Mouse (Mus musculus): ENCODE results near the gene Sucla2. TPM values are rescaled to one million over a fixed set of nuclear protein-coding genes. Genes with fewer than 3 reads are reported as not detected.
"Not testable (repeated sequence)": the region's sequence is repeated elsewhere in the genome, so short reads cannot be mapped to it uniquely, and the experiment has no call there.

The Sucla2 gene
- polyA plus RNA-seq, 1 experiment from 2014 or later = 110 TPM

DNA sequence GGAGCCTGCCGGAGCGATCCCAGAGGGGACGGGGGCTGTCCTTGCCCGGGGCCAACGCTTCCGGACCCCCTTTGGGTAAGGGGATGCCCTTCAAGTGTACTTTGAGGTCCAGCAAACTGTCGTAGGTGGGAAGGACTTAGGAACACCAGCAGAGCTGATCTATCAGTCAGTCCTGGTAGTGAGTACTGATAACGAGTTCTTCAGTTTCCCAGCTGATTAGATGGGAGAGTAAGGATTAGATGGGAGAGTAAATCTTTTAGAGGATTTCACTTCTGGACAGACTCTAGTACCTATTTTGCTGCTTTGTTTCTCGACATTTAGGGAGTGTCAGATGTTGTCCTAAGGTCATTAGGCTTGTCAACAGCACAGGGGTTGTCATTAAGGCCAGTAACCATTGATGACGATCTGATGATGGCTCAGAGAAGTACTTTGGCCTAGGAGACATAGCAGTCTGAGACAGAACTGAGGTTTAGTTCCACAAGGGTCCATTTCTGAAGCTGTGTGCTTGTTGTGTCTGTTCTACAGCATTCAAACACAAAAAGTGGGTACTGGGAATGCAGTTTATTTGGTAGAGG is 28.1 kb downstream of the Sucla2 start:
- Histone ChIP-seq H3K4me2 (replicated peaks; ENCODE audit: low read depth, low read length) (peak overlapping the region; percentile 77), H3K27me3 (ENCODE audit: control insufficient read depth, insufficient read depth, low read length) (no peaks in the 10 kb centered on the region), H3K36me3 (ENCODE audit: control insufficient read depth, insufficient read depth, low read length) (0 out of 2 replicates have a peak, but pooled peaks cover 3% of the 10 kb centered on the region), H3K4me1 (ENCODE audit: control insufficient read depth, insufficient read depth, low read length) (peaks cover 4% of the 10 kb centered on the region; the same call in 1 of the 2 replicates), H3K27ac (ENCODE audit: low read length) (peak overlapping the region; percentile 49), H3K4me3 (ENCODE audit: low read depth, low read length) (peak overlapping the region; percentile 99), H3K9ac (replicated peaks; ENCODE audit: low read depth, low read length) (peak overlapping the region; percentile 83), H3K9me3 (ENCODE audit: control insufficient read depth, low read depth, low read length) (no peaks in the 10 kb centered on the region)
- no peak; the same call in 1 of the 2 replicates for ATAC-seq (ENCODE audit: insufficient number of reproducible peaks, insufficient read depth, low FRiP score, low read depth)
- 1% methylated on average over 10 of the region's 10 CpGs for WGBS

GRCm38 (mm10) chr14:73569831-73570230 is 44.7 kb downstream of the Sucla2 start:
- H3K4me2 ChIP-seq (replicated peaks; ENCODE audit: low read depth, low read length); ATAC-seq (ENCODE audit: insufficient number of reproducible peaks, insufficient read depth, low FRiP score, low read depth): not testable (repeated sequence)
- 91% methylated on average over 4 of the region's 4 CpGs for WGBS

DNA sequence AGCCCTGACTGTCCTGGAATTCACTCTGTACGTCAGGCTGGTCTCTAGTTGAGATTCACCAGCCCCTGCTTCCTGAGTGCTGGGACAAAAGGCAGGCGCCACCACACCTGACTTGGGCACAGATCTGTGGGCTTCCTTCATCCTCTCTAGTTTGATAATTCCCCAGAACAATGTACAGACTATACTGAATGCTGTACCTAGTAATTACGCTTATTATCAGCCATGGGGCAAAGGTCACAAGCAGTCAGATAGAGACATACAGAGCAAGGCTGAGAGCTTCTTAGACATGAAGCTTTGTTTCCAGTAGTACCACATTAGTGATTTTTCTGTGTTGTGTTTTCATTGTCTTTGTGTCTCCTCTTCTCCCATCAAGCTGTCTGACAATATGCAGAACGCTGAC is 46.0 kb downstream of the Sucla2 start:
- H3K4me1 ChIP-seq (ENCODE audit: control insufficient read depth, insufficient read depth, low read length) = no peaks in the 10 kb centered on the region
- no peak for ATAC-seq (ENCODE audit: insufficient number of reproducible peaks, insufficient read depth, low FRiP score, low read depth)
- H3K4me3 ChIP-seq (ENCODE audit: low read depth, low read length) = no peak overlapping the region
- no peaks in the 10 kb centered on the region for H3K27me3 ChIP-seq (ENCODE audit: control insufficient read depth, insufficient read depth, low read length)
- H3K27ac ChIP-seq (ENCODE audit: low read length) = no peak overlapping the region
- 79% methylated on average over 4 of the region's 4 CpGs for WGBS
- H3K36me3 ChIP-seq (ENCODE audit: control insufficient read depth, insufficient read depth, low read length) = peaks cover 7% of the 10 kb centered on the region; the same call in 1 of the 2 replicates
- H3K4me2 ChIP-seq (replicated peaks; ENCODE audit: low read depth, low read length) = no peak overlapping the region
- H3K9me3 ChIP-seq (ENCODE audit: control insufficient read depth, low read depth, low read length) = no peaks in the 10 kb centered on the region
- H3K9ac ChIP-seq (replicated peaks; ENCODE audit: low read depth, low read length) = no peak overlapping the region

More at GRCm38 (mm10) chr14:73569831-73570230, 44.7 kb downstream of the Sucla2 start:
- H3K4me3 ChIP-seq (ENCODE audit: low read depth, low read length); H3K27me3 ChIP-seq (ENCODE audit: control insufficient read depth, insufficient read depth, low read length); H3K36me3 ChIP-seq (ENCODE audit: control insufficient read depth, insufficient read depth, low read length); H3K4me1 ChIP-seq (ENCODE audit: control insufficient read depth, insufficient read depth, low read length); H3K27ac ChIP-seq (ENCODE audit: low read length); H3K9me3 ChIP-seq (ENCODE audit: control insufficient read depth, low read depth, low read length); H3K9ac ChIP-seq (replicated peaks; ENCODE audit: low read depth, low read length): not testable (repeated sequence)

GRCm38 (mm10) chr14:73574053-73574452 is 48.9 kb downstream of the Sucla2 start:
- H3K9ac ChIP-seq (replicated peaks; ENCODE audit: low read depth, low read length) = no peak overlapping the region
- no peak for ATAC-seq (ENCODE audit: insufficient number of reproducible peaks, insufficient read depth, low FRiP score, low read depth)
- H3K36me3 ChIP-seq (ENCODE audit: control insufficient read depth, insufficient read depth, low read length) = peaks cover 8% of the 10 kb centered on the region; the same call in 1 of the 2 replicates
- no peak overlapping the region for H3K4me2 ChIP-seq (replicated peaks; ENCODE audit: low read depth, low read length)
- H3K27ac ChIP-seq (ENCODE audit: low read length) = no peak overlapping the region
- no peak overlapping the region for H3K4me3 ChIP-seq (ENCODE audit: low read depth, low read length)
- no peaks in the 10 kb centered on the region for H3K9me3 ChIP-seq (ENCODE audit: control insufficient read depth, low read depth, low read length)
- no peaks in the 10 kb centered on the region for H3K4me1 ChIP-seq (ENCODE audit: control insufficient read depth, insufficient read depth, low read length)
- WGBS = 93% methylated on average over 5 of the region's 5 CpGs
- H3K27me3 ChIP-seq (ENCODE audit: control insufficient read depth, insufficient read depth, low read length) = no peaks in the 10 kb centered on the region

DNA sequence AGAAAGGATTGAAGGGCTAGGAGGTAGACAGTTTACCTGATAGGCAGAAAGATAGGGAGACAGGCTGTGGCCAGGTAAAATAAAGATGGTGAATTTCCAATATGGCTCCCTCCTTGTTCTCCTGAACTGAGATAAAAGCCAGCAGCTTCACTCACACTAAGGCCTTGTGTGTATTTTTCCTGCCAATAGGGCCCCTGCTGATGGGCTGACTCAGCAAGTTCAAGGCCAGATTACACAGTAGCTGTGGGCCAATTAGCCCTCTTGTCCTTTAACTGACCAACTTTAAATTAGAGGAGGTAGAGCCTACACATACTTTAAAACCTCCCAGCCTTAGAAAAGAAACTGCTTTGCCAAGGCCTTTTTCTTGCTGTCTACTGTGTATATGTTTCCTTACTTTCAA is 51.2 kb downstream of the Sucla2 start:
- no peak overlapping the region for H3K27ac ChIP-seq (ENCODE audit: low read length)
- no peaks in the 10 kb centered on the region for H3K9me3 ChIP-seq (ENCODE audit: control insufficient read depth, low read depth, low read length)
- H3K36me3 ChIP-seq (ENCODE audit: control insufficient read depth, insufficient read depth, low read length) = peaks cover 8% of the 10 kb centered on the region; the same call in 1 of the 2 replicates
- H3K4me2 ChIP-seq (replicated peaks; ENCODE audit: low read depth, low read length) = no peak overlapping the region
- H3K4me1 ChIP-seq (ENCODE audit: control insufficient read depth, insufficient read depth, low read length) = no peaks in the 10 kb centered on the region
- no peaks in the 10 kb centered on the region for H3K27me3 ChIP-seq (ENCODE audit: control insufficient read depth, insufficient read depth, low read length)
- no peak overlapping the region for H3K9ac ChIP-seq (replicated peaks; ENCODE audit: low read depth, low read length)
- no peak for ATAC-seq (ENCODE audit: insufficient number of reproducible peaks, insufficient read depth, low FRiP score, low read depth)
- H3K4me3 ChIP-seq (ENCODE audit: low read depth, low read length) = no peak overlapping the region

DNA sequence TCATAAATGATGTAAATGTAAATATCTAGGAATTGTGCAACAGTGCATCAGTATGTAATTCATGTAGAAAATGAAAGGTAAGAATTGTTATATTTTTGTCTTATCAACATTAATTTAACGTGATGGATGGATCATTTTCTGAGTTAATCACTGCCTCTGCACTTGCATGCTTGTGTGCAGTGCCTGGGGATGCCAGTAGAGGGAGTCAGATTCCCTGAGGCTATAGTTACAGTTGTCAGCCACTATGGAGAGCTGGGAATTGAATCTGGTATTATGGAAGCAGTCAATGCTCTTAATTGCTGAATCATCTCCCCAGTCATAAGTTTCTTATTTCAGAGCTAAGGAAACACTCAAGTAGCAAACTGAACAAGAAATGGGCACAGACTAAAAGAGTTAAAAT is 63.0 kb downstream of the Sucla2 start:
- H3K27me3 ChIP-seq (ENCODE audit: control insufficient read depth, insufficient read depth, low read length) = no peaks in the 10 kb centered on the region
- H3K9ac ChIP-seq (replicated peaks; ENCODE audit: low read depth, low read length) = no peak overlapping the region
- no peak overlapping the region for H3K27ac ChIP-seq (ENCODE audit: low read length)
- H3K9me3 ChIP-seq (ENCODE audit: control insufficient read depth, low read depth, low read length) = no peaks in the 10 kb centered on the region
- H3K4me3 ChIP-seq (ENCODE audit: low read depth, low read length) = no peak overlapping the region
- no peak overlapping the region for H3K4me2 ChIP-seq (replicated peaks; ENCODE audit: low read depth, low read length)
- no peaks in the 10 kb centered on the region for H3K4me1 ChIP-seq (ENCODE audit: control insufficient read depth, insufficient read depth, low read length)
- no peak for ATAC-seq (ENCODE audit: insufficient number of reproducible peaks, insufficient read depth, low FRiP score, low read depth)
- WGBS = 85% methylated on average over 1 of the region's 1 CpGs
- H3K36me3 ChIP-seq (ENCODE audit: control insufficient read depth, insufficient read depth, low read length) = peaks cover 21% of the 10 kb centered on the region; the same call in 1 of the 2 replicates

DNA sequence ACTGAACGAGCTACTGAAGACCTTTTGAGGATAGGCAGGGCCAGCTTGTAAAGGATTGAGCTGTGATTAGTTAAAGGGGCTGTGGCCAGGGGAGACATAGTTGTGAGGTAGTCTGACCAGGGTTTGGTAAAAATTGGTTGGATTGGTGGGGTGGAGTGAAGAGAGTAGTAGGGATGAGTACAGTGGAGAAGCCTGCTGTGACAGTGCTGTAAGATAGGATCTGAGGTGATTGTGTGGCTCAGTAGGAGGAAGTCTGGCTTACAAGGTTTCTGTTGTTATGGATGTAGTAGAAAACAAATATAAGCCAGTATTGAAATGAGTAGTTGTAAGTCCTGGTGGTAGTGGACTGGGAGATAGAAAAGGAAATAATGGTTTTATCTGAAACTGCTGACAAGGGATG is 67.0 kb downstream of the Sucla2 start:
- WGBS = 96% methylated on average over 1 of the region's 1 CpGs
- H3K9ac ChIP-seq (replicated peaks; ENCODE audit: low read depth, low read length) = no peak overlapping the region
- no peaks in the 10 kb centered on the region for H3K27me3 ChIP-seq (ENCODE audit: control insufficient read depth, insufficient read depth, low read length)
- no peak overlapping the region for H3K27ac ChIP-seq (ENCODE audit: low read length)
- H3K4me2 ChIP-seq (replicated peaks; ENCODE audit: low read depth, low read length) = no peak overlapping the region
- peaks cover 27% of the 10 kb centered on the region; the same call in 1 of the 2 replicates for H3K36me3 ChIP-seq (ENCODE audit: control insufficient read depth, insufficient read depth, low read length)
- no peak overlapping the region for H3K4me3 ChIP-seq (ENCODE audit: low read depth, low read length)
- no peaks in the 10 kb centered on the region for H3K4me1 ChIP-seq (ENCODE audit: control insufficient read depth, insufficient read depth, low read length)
- H3K9me3 ChIP-seq (ENCODE audit: control insufficient read depth, low read depth, low read length) = no peaks in the 10 kb centered on the region
- no peak for ATAC-seq (ENCODE audit: insufficient number of reproducible peaks, insufficient read depth, low FRiP score, low read depth)

GRCm38 (mm10) chr14:73599720-73600119 is 74.6 kb downstream of the Sucla2 start:
- Histone ChIP-seq H3K27me3 (ENCODE audit: control insufficient read depth, insufficient read depth, low read length) (no peaks in the 10 kb centered on the region), H3K27ac (ENCODE audit: low read length) (no peak overlapping the region), H3K36me3 (ENCODE audit: control insufficient read depth, insufficient read depth, low read length) (0 out of 2 replicates have a peak, but pooled peaks cover 4% of the 10 kb centered on the region), H3K4me2 (replicated peaks; ENCODE audit: low read depth, low read length) (no peak overlapping the region), H3K4me3 (ENCODE audit: low read depth, low read length) (no peak overlapping the region), H3K9ac (replicated peaks; ENCODE audit: low read depth, low read length) (no peak overlapping the region), H3K4me1 (ENCODE audit: control insufficient read depth, insufficient read depth, low read length) (no peaks in the 10 kb centered on the region), H3K9me3 (ENCODE audit: control insufficient read depth, low read depth, low read length) (peaks cover 4% of the 10 kb centered on the region; the same call in 1 of the 2 replicates)
- 83% methylated on average over 8 of the region's 8 CpGs for WGBS
- ATAC-seq (ENCODE audit: insufficient number of reproducible peaks, insufficient read depth, low FRiP score, low read depth) = no peak

DNA sequence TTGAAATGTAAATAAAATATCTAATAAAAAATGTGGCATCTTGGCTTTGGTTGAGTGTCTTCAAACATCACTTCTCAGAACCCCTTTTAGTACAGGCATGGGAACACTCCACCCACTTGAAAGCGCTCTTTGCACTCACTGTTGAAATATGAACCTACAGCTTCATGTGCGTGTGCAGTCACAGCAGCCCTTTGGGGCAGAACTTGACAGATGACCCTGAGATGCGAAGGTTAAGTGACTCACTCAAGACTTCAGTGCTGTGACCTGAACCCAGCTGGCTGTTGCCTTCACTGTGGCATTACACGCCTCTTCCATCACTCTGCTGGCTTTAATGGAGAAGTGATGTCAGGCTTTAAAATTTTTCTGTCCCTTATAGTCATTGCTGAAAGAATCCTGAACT is 82.6 kb downstream of the Sucla2 start:
- H3K9me3 ChIP-seq (ENCODE audit: control insufficient read depth, low read depth, low read length) = no peaks in the 10 kb centered on the region
- H3K4me3 ChIP-seq (ENCODE audit: low read depth, low read length) = no peak overlapping the region
- H3K4me2 ChIP-seq (replicated peaks; ENCODE audit: low read depth, low read length) = no peak overlapping the region
- no peak for ATAC-seq (ENCODE audit: insufficient number of reproducible peaks, insufficient read depth, low FRiP score, low read depth)
- H3K27ac ChIP-seq (ENCODE audit: low read length) = no peak overlapping the region
- no peaks in the 10 kb centered on the region for H3K27me3 ChIP-seq (ENCODE audit: control insufficient read depth, insufficient read depth, low read length)
- 36% methylated on average over 4 of the region's 4 CpGs for WGBS
- H3K36me3 ChIP-seq (ENCODE audit: control insufficient read depth, insufficient read depth, low read length) = no peaks in the 10 kb centered on the region; the same call in 1 of the 2 replicates
- H3K4me1 ChIP-seq (ENCODE audit: control insufficient read depth, insufficient read depth, low read length) = no peaks in the 10 kb centered on the region
- no peak overlapping the region for H3K9ac ChIP-seq (replicated peaks; ENCODE audit: low read depth, low read length)
